Mouse (Mus musculus) CD4-positive, CD25-positive, alpha-beta regulatory T cell, adult 4 months (primary cell): Measurements from ENCODE around the gene Hoxa5. TPM values are rescaled to one million over a fixed set of nuclear protein-coding genes. Genes with fewer than 3 reads are reported as not detected.

Experiments
- ATAC-seq: one replicate; pipeline ENCODE4 v1.8.0; 2017
- polyA plus RNA-seq, 2 experiments: library from polyadenylated mRNA; unstranded; fragments of 100-300 nt; shearing (Covaris generic); gene quantifications; one replicate each; pipeline ENCODE4 v1.2.1; 2017

Gene Hoxa5
- polyA plus RNA-seq, 2 experiments from 2014 or later, result not detected

- ATAC-seq, result no peak
These were observed 42.9 kb downstream of the Hoxa5 start for GRCm38 (mm10) chr6:52161336-52162092.

- no peak for ATAC-seq
These were observed 43.7 kb downstream of the Hoxa5 start for GRCm38 (mm10) chr6:52160511-52161335.

- no peak for ATAC-seq
These were observed 44.4 kb downstream of the Hoxa5 start for GRCm38 (mm10) chr6:52159979-52160378.

GRCm38 (mm10) chr6:52159164-52159761, 45.1 kb downstream of the Hoxa5 start:
- ATAC-seq, result no peak

- peak; percentile 81 for ATAC-seq
These were observed 45.9 kb downstream of the Hoxa5 start, which contains the start of gene Hoxa1 for GRCm38 (mm10) chr6:52158276-52159051. TSS of gene Hoxa1 (minus strand) at chr6:52158317.

GRCm38 (mm10) chr6:52157466-52158275, 46.7 kb downstream of the Hoxa5 start:
- ATAC-seq, result no peak

GRCm38 (mm10) chr6:52156551-52157200, 47.7 kb downstream of the Hoxa5 start:
- no peak for ATAC-seq

- no peak for ATAC-seq
These were observed 48.9 kb downstream of the Hoxa5 start for GRCm38 (mm10) chr6:52155471-52155870.

GRCm38 (mm10) chr6:52154044-52154443, 50.3 kb downstream of the Hoxa5 start:
- no peak for ATAC-seq

- ATAC-seq, result no peak
These were observed 51.1 kb downstream of the Hoxa5 start for GRCm38 (mm10) chr6:52153270-52153669.

- no peak for ATAC-seq
These were observed 51.9 kb downstream of the Hoxa5 start for GRCm38 (mm10) chr6:52152226-52153193.

Other genes with a start within 250 kb of the Hoxa5 start
- 10 to 100 TPM; 18.8 to 22.7 TPM for gene Skap2, start 192.0 kb downstream of the Hoxa5 start, polyA plus RNA-seq
- gene Hoxa1, start 46.3 kb downstream of the Hoxa5 start, polyA plus RNA-seq, result not detected
- not detected for gene Hoxa2, start 39.8 kb downstream of the Hoxa5 start, polyA plus RNA-seq
- not detected for gene 5730596B20Rik, start 27.1 kb downstream of the Hoxa5 start, polyA plus RNA-seq
- not detected for gene Hoxa4, start 12.8 kb downstream of the Hoxa5 start, polyA plus RNA-seq
- not detected for gene Hoxa6, start 4.1 kb upstream of the Hoxa5 start, polyA plus RNA-seq
- gene Hoxa3, start 8.7 kb upstream of the Hoxa5 start, polyA plus RNA-seq, result under 1 TPM in 1 of 2 experiments, not detected in 1; 0.15 TPM
- gene Gm28308, start 8.8 kb upstream of the Hoxa5 start, polyA plus RNA-seq, result not detected
- gene Hoxa7, start 17.3 kb upstream of the Hoxa5 start, polyA plus RNA-seq, result not detected
- gene Hoxa9, start 26.5 kb upstream of the Hoxa5 start, polyA plus RNA-seq, result under 1 TPM in 1 of 2 experiments, not detected in 1; 0.17 TPM
- not detected for gene Hoxa10, start 36.3 kb upstream of the Hoxa5 start, polyA plus RNA-seq
- not detected for gene Hoxa11, start 41.2 kb upstream of the Hoxa5 start, polyA plus RNA-seq
- gene Hoxa13, start 56.3 kb upstream of the Hoxa5 start, polyA plus RNA-seq, result not detected
- not detected for gene Evx1, start 108.9 kb upstream of the Hoxa5 start, polyA plus RNA-seq